ENCODE assay signal across 8 mouse cellular contexts in the genomic region with DNA sequence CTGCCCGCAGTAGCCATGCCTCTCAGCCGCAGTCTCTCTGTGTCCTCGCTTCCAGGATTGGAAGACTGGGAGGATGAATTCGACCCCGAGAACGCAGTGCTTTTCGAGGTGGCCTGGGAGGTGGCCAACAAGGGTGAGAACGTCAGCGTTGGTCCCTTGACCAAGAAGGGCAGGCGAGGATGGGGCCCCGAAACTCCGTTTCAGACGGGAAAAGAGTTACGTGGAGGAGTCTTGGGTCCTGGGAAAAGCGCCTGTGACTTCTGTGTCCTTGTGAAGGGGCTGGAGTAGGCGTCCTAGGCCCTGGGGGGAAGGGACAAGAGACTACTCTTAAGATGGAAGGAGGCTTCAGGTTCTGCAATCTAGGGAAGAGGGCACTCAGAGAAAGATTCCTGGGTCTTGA. TPM values are rescaled to one million over a fixed set of nuclear protein-coding genes. Genes with fewer than 3 reads are reported as not detected.
DNase-seq lines count a peak whose midpoint lies in the region; ATAC-seq and TF ChIP-seq lines count a peak whose summit lies in the region.

No protein-coding gene starts in this region.

- peak overlapping the region; percentile 89 for H3K4me3 ChIP-seq in ES-Bruce4 (ENCODE audit: low read depth, low read length)
- peak overlapping the region; percentile 60 for H3K4me3 ChIP-seq in forebrain, embryonic 15.5 days
- peak overlapping the region; percentile 60 for H3K4me3 ChIP-seq in liver, postnatal 0 days (ENCODE audit: low read depth, low read length)

- WGBS in forebrain, embryonic 15.5 days, result 2% methylated on average over 16 of the region's 16 CpGs
- WGBS in liver, postnatal 0 days (ENCODE audit: insufficient replicate concordance), result 3% methylated on average over 16 of the region's 16 CpGs

- TF ChIP-seq CTCF in ES-Bruce4 (IDR thresholded peaks at IDR 0.05; ENCODE audit: low read depth, low read length), result no peak
- no peak for TF ChIP-seq CTCF in liver, postnatal 0 days (IDR thresholded peaks at IDR 0.05; ENCODE audit: low read depth)

- no peak overlapping the region for H3K27ac ChIP-seq in ES-Bruce4 (ENCODE audit: insufficient read depth, low read length)
- H3K27ac ChIP-seq in forebrain, embryonic 15.5 days (replicated peaks), result peak overlapping the region; percentile 65
- H3K27ac ChIP-seq in liver, postnatal 0 days (ENCODE audit: low read depth), result peak overlapping the region; percentile 76

- H3K9ac ChIP-seq in ES-Bruce4 (ENCODE audit: low read depth, poor library complexity, severe bottlenecking), result peak overlapping the region; percentile 55
- H3K9ac ChIP-seq in forebrain, embryonic 15.5 days (replicated peaks), result peak overlapping the region; percentile 74
- H3K9ac ChIP-seq in liver, postnatal 0 days (replicated peaks), result peak overlapping the region; percentile 75

- no peak for TF ChIP-seq EP300 in ES-Bruce4 (IDR thresholded peaks at IDR 0.05; ENCODE audit: insufficient read depth, low read depth, low read length)
- no peak for TF ChIP-seq EP300 in liver, postnatal 0 days (IDR thresholded peaks at IDR 0.05; ENCODE audit: low read depth)

- no peak for TF ChIP-seq POLR2A in ES-Bruce4 (IDR thresholded peaks at IDR 0.05; ENCODE audit: insufficient read depth, low read length)

- DNase-seq in gastrocnemius, postnatal 14 days, result peak; percentile 47
- no peak for DNase-seq in gastrocnemius, postnatal 10 days
- no peak for DNase-seq in liver, postnatal 0 days
- no peak for DNase-seq in adrenal gland, adult 8-10 months
- no peak for DNase-seq in cerebellum, postnatal 10 days

- H3K4me2 ChIP-seq in forebrain, embryonic 15.5 days (replicated peaks), result peak overlapping the region; percentile 76
- H3K4me2 ChIP-seq in liver, postnatal 0 days (ENCODE audit: low read depth, low read length), result peak overlapping the region; percentile 90

- intact Hi-C loops in gastrocnemius, postnatal 14 days (cut with DNase I; ENCODE audit: low total_unique reads), result no loop called here

- H3K27me3 ChIP-seq in ES-Bruce4 (ENCODE audit: control insufficient read depth, insufficient read depth, low read length, poor library complexity, severe bottlenecking), result no peaks in the 10 kb centered on the region
- H3K27me3 ChIP-seq in forebrain, embryonic 15.5 days, result no peaks in the 10 kb centered on the region
- H3K27me3 ChIP-seq in liver, postnatal 0 days (ENCODE audit: insufficient read depth, low read length), result no peaks in the 10 kb centered on the region

- H3K36me3 ChIP-seq in ES-Bruce4 (ENCODE audit: control insufficient read depth, insufficient read depth, low read length, poor library complexity, severe bottlenecking), result peaks cover 16% of the 10 kb centered on the region
- peaks cover 7% of the 10 kb centered on the region; the same call in 1 of the 2 replicates for H3K36me3 ChIP-seq in forebrain, embryonic 15.5 days
- H3K36me3 ChIP-seq in liver, postnatal 0 days (replicated peaks; ENCODE audit: insufficient read depth, low read length), result peaks cover 15% of the 10 kb centered on the region; the same call in 1 of the 2 replicates

- H3K9me3 ChIP-seq in ES-Bruce4 (replicated peaks; ENCODE audit: control insufficient read depth, insufficient read depth, low read length, poor library complexity, severe bottlenecking), result no peaks in the 10 kb centered on the region
- no peaks in the 10 kb centered on the region for H3K9me3 ChIP-seq in forebrain, embryonic 15.5 days
- H3K9me3 ChIP-seq in liver, postnatal 0 days (ENCODE audit: low read length), result no peaks in the 10 kb centered on the region

- H3K4me1 ChIP-seq in ES-Bruce4 (ENCODE audit: control insufficient read depth, insufficient read depth, low read length), result peaks cover 12% of the 10 kb centered on the region
- H3K4me1 ChIP-seq in forebrain, embryonic 15.5 days, result peaks cover 39% of the 10 kb centered on the region
- H3K4me1 ChIP-seq in liver, postnatal 0 days (ENCODE audit: insufficient read depth), result peaks cover 45% of the 10 kb centered on the region

- ATAC-seq in forebrain, embryonic 15.5 days (replicated peaks), result peak; percentile 26; the same call in 1 of the 2 replicates
- ATAC-seq in liver, postnatal 0 days, result peak; percentile 0; the same call in 1 of the 2 replicates
- no peak for ATAC-seq in erythroid progenitor cell, adult 5-6 weeks (replicated peaks; ENCODE audit: low FRiP score, poor library complexity, severe bottlenecking)

RNA-seq across cellular contexts. Expression of gene Gys1, which starts 0.4 kb away (rescaled TPM):
- total RNA-seq in gastrocnemius, postnatal 14 days (2021), result 100 to 1,000 TPM; 167 to 213 TPM
- total RNA-seq in gastrocnemius, postnatal 10 days (2021), result 100 to 1,000 TPM; 142 to 150 TPM
- polyA plus RNA-seq in ES-Bruce4 (2011; ENCODE audit: insufficient read depth, insufficient read length, low read depth, missing spikeins), result 24.4 and 26.7 TPM in 2 replicates
- polyA plus RNA-seq in forebrain, embryonic 15.5 days (2015; fragmentation: Nextera tagmentation; extraction: Ambion mirVana), result 19.4 and 19.6 TPM in 2 replicates
- 3.3 TPM in 2 replicates for polyA plus RNA-seq in liver, postnatal 0 days (2015; fragmentation: Nextera tagmentation; extraction: Ambion mirVana)
- 0.84 and 5.8 TPM in 2 replicates for total RNA-seq in erythroid progenitor cell, adult 5-6 weeks (2015; ENCODE audit: low replicate concordance)
- total RNA-seq in erythroid progenitor cell, adult 5-6 weeks (2017; ENCODE audit: low replicate concordance), result 2.1 and 6.2 TPM in 2 replicates
- total RNA-seq in adrenal gland, adult 8-10 months (2022), result 10 to 100 TPM; 28.5 to 33.9 (median 29.8) TPM

RNA-seq across cellular contexts. Expression of gene Ruvbl2, which starts 2.9 kb away (rescaled TPM):
- 10 to 100 TPM; 20.3 to 23.7 TPM for total RNA-seq in gastrocnemius, postnatal 14 days (2021)
- total RNA-seq in gastrocnemius, postnatal 10 days (2021), result 10 to 100 TPM; 29.4 to 36.9 TPM
- 263 and 267 TPM in 2 replicates for polyA plus RNA-seq in ES-Bruce4 (2011; ENCODE audit: insufficient read depth, insufficient read length, low read depth, missing spikeins)
- 142 and 144 TPM in 2 replicates for polyA plus RNA-seq in forebrain, embryonic 15.5 days (2015; fragmentation: Nextera tagmentation; extraction: Ambion mirVana)
- polyA plus RNA-seq in liver, postnatal 0 days (2015; fragmentation: Nextera tagmentation; extraction: Ambion mirVana), result 30.1 and 36.5 TPM in 2 replicates
- total RNA-seq in erythroid progenitor cell, adult 5-6 weeks (2015; ENCODE audit: low replicate concordance), result 39.0 and 53.3 TPM in 2 replicates
- 22.6 and 28.8 TPM in 2 replicates for total RNA-seq in erythroid progenitor cell, adult 5-6 weeks (2017; ENCODE audit: low replicate concordance)
- total RNA-seq in adrenal gland, adult 8-10 months (2022), result 10 to 100 TPM; 36.8 to 43.8 (median 38.8) TPM

RNA-seq across cellular contexts. Expression of gene Lhb, which starts 14.4 kb away (rescaled TPM):
- total RNA-seq in gastrocnemius, postnatal 14 days (2021), result under 1 TPM in 1 of 2 experiments, not detected in 1; 0.35 TPM
- total RNA-seq in gastrocnemius, postnatal 10 days (2021), result not detected
- not detected in 2 replicates for polyA plus RNA-seq in ES-Bruce4 (2011; ENCODE audit: insufficient read depth, insufficient read length, low read depth, missing spikeins)
- 0.68 and 1.4 TPM in 2 replicates for polyA plus RNA-seq in forebrain, embryonic 15.5 days (2015; fragmentation: Nextera tagmentation; extraction: Ambion mirVana)
- polyA plus RNA-seq in liver, postnatal 0 days (2015; fragmentation: Nextera tagmentation; extraction: Ambion mirVana), result not detected in 2 replicates
- not detected in 2 replicates for total RNA-seq in erythroid progenitor cell, adult 5-6 weeks (2015; ENCODE audit: low replicate concordance)
- total RNA-seq in erythroid progenitor cell, adult 5-6 weeks (2017; ENCODE audit: low replicate concordance), result not detected in 2 replicates
- not detected for total RNA-seq in adrenal gland, adult 8-10 months (2022)

RNA-seq across cellular contexts. Expression of gene Ntf5, which starts 21.5 kb away (rescaled TPM):
- 1 to 10 TPM; 2.3 to 2.6 TPM for total RNA-seq in gastrocnemius, postnatal 14 days (2021)
- 1 to 10 TPM; 1.4 to 1.8 TPM for total RNA-seq in gastrocnemius, postnatal 10 days (2021)
- 5.0 and 5.2 TPM in 2 replicates for polyA plus RNA-seq in ES-Bruce4 (2011; ENCODE audit: insufficient read depth, insufficient read length, low read depth, missing spikeins)
- polyA plus RNA-seq in forebrain, embryonic 15.5 days (2015; fragmentation: Nextera tagmentation; extraction: Ambion mirVana), result not detected in 2 replicates
- polyA plus RNA-seq in liver, postnatal 0 days (2015; fragmentation: Nextera tagmentation; extraction: Ambion mirVana), result 0.05 and 0.15 TPM in 2 replicates
- not detected in 2 replicates for total RNA-seq in erythroid progenitor cell, adult 5-6 weeks (2015; ENCODE audit: low replicate concordance)
- total RNA-seq in erythroid progenitor cell, adult 5-6 weeks (2017; ENCODE audit: low replicate concordance), result not detected in 2 replicates
- under 1 TPM in 3 of 4 experiments, not detected in 1; 0.13 to 0.22 (median 0.20) TPM for total RNA-seq in adrenal gland, adult 8-10 months (2022)

RNA-seq across cellular contexts. Expression of gene Ftl1, which starts 24.6 kb away (rescaled TPM):
- 100 to 1,000 TPM; 119 to 132 TPM for total RNA-seq in gastrocnemius, postnatal 14 days (2021)
- total RNA-seq in gastrocnemius, postnatal 10 days (2021), result 100 to 1,000 TPM; 173 to 194 TPM
- 5,956 and 6,533 TPM in 2 replicates for polyA plus RNA-seq in ES-Bruce4 (2011; ENCODE audit: insufficient read depth, insufficient read length, low read depth, missing spikeins)
- polyA plus RNA-seq in forebrain, embryonic 15.5 days (2015; fragmentation: Nextera tagmentation; extraction: Ambion mirVana), result 6,132 and 6,335 TPM in 2 replicates
- polyA plus RNA-seq in liver, postnatal 0 days (2015; fragmentation: Nextera tagmentation; extraction: Ambion mirVana), result 5,147 and 5,518 TPM in 2 replicates
- 2,156 and 2,353 TPM in 2 replicates for total RNA-seq in erythroid progenitor cell, adult 5-6 weeks (2015; ENCODE audit: low replicate concordance)
- total RNA-seq in erythroid progenitor cell, adult 5-6 weeks (2017; ENCODE audit: low replicate concordance), result 950 and 960 TPM in 2 replicates
- total RNA-seq in adrenal gland, adult 8-10 months (2022), result 1,000 to 10,000 TPM; 1,223 to 1,354 (median 1,306) TPM

Comparison
In these comparisons a context has a peak if more than half of its experiments do, and no peak if none do; other contexts are left out.
1. RNA of gene Gys1, which starts 0.4 kb away (total RNA-seq): 167 to 213 TPM in gastrocnemius, postnatal 14 days and 142 to 150 TPM in gastrocnemius, postnatal 10 days; 28.5 to 33.9 TPM in adrenal gland, adult 8-10 months and 0.84 to 6.2 TPM in erythroid progenitor cell, adult 5-6 weeks; every median in the first group is over 4 times any median in the second.
2. Peak in every context shown above with its lines, with median percentiles within 50 percentile points of each other: H3K4me3 ChIP-seq and H3K9ac ChIP-seq.